Mouse (Mus musculus) macrophage (primary cell): ENCODE results near the gene Thyn1. TPM values are rescaled to one million over a fixed set of nuclear protein-coding genes. Genes with fewer than 3 reads are reported as not detected.
A peak's percentile ranks its signal among the peaks of the same experiment; 100 is the strongest.

Source experiments
- H3K27ac ChIP-seq: fragments of 350-480 bp; formaldehyde crosslinking; 2 replicates; pipeline ENCODE4 v1.9.0; 2021
- H3K36me3 ChIP-seq: fragments of 350-480 bp; formaldehyde crosslinking; 2 replicates; pipeline ENCODE4 v1.9.0; 2021; ENCODE audit errors: inconsistent target
- H3K4me3 ChIP-seq: fragments of 350-480 bp; formaldehyde crosslinking; 2 replicates; pipeline ENCODE4 v1.9.0; 2021; ENCODE audit errors: inconsistent target
- H3K79me2 ChIP-seq: fragments of 350-480 bp; formaldehyde crosslinking; 2 replicates; pipeline ENCODE4 v1.9.0; 2021; ENCODE audit errors: inconsistent target
- WGBS: methylation state at CpG from one replicate; pipeline ENCODE4 v1.1.7; 2026; ENCODE audit warnings: inconsistent platforms; ENCODE audit not compliant: missing documents; 5-methylcytosine and 5-hydroxymethylcytosine counted together
- polyA plus RNA-seq: library from polyadenylated mRNA; stranded (reverse); fragments of 250-400 nt; gene quantifications from 3 replicates; pipeline ENCODE4 v1.2.4, GENCODE M21; 2018; ENCODE audit warnings: inconsistent platforms
- total RNA-seq, 78 experiments: library from RNA; depleted of rRNA; stranded (reverse); fragments of 250-400 nt; gene quantifications; 1 replicate in 9 of 78; 2 replicates in 24 of 78; 3 replicates in 43 of 78; 4 replicates in 2 of 78; pipeline ENCODE4 v1.2.4; 2018; ENCODE audit warnings: inconsistent platforms in 56 of 78

The Thyn1 gene
- 10 to 100 TPM in 24 of 26 experiments, 1 to 10 TPM in 2; 6.0 to 83.3 (median 37.8) TPM for total RNA-seq (2018; cell fraction: chromatin; rRNA removed)
- 10 to 100 TPM; 31.7 to 59.1 (median 44.9) TPM for total RNA-seq (2018; cell fraction: cytosol; rRNA removed)
- 10 to 100 TPM in 25 of 26 experiments, 1 to 10 TPM in 1; 7.8 to 54.1 (median 24.1) TPM for total RNA-seq (2018; cell fraction: nucleus; rRNA removed)
- 45.0 to 95.8 TPM (median 60.2 TPM) in 3 replicates for polyA plus RNA-seq

GRCm38 (mm10) chr9:26999461-27000395, at the start of gene Thyn1, which contains the start of gene Acad8:
Gene Thyn1, plus strand, starts transcription at chr9:26999710.
Gene Acad8, minus strand, starts transcription at chr9:26999566.
- peak within 1 kb of the TSS; percentile 71 for H3K27ac ChIP-seq
- WGBS = under 1% methylated on average over 34 of the region's 35 CpGs
- H3K4me3 ChIP-seq = peak within 1 kb of the TSS; percentile 87
- peaks cover 46% of the 10 kb centered on the region for H3K79me2 ChIP-seq
- H3K36me3 ChIP-seq = peaks cover 13% of the 10 kb centered on the region; the same call in 1 of the 2 replicates

- Histone ChIP-seq H3K27ac (no peak overlapping the region), H3K79me2 (no peaks in the 10 kb centered on the region), H3K36me3 (peaks cover 49% of the 10 kb centered on the region; the same call in 1 of the 2 replicates), H3K4me3 (no peak overlapping the region)
- WGBS = 97% methylated on average over 9 of the region's 9 CpGs
Measured at GRCm38 (mm10) chr9:26977754-26978153, 21.8 kb upstream of the Thyn1 start.

- H3K36me3 ChIP-seq = peaks cover 55% of the 10 kb centered on the region; the same call in 1 of the 2 replicates
- WGBS = 100% methylated on average over 3 of the region's 3 CpGs
Measured at GRCm38 (mm10) chr9:26978776-26979175, 20.7 kb upstream of the Thyn1 start.

GRCm38 (mm10) chr9:26985090-26985613, 14.4 kb upstream of the Thyn1 start:
- Histone ChIP-seq H3K36me3 (peaks cover 23% of the 10 kb centered on the region), H3K27ac (peak overlapping the region; percentile 24), H3K4me3 (no peak overlapping the region), H3K79me2 (no peaks in the 10 kb centered on the region)
- 90% methylated on average over 2 of the region's 2 CpGs for WGBS

More at GRCm38 (mm10) chr9:26978776-26979175, 20.7 kb upstream of the Thyn1 start:
- Histone ChIP-seq H3K79me2 (no peaks in the 10 kb centered on the region), H3K27ac (no peak overlapping the region), H3K4me3 (no peak overlapping the region)

- Histone ChIP-seq H3K27ac (peak overlapping the region; percentile 24; the same call in 1 of the 2 replicates), H3K36me3 (peaks cover 21% of the 10 kb centered on the region), H3K79me2 (no peaks in the 10 kb centered on the region), H3K4me3 (no peak overlapping the region)
- WGBS = 92% methylated on average over 6 of the region's 6 CpGs
Measured at GRCm38 (mm10) chr9:26985668-26986277, 13.7 kb upstream of the Thyn1 start.

GRCm38 (mm10) chr9:26990181-26990580, 9.3 kb upstream of the Thyn1 start:
- H3K27ac ChIP-seq = no peak overlapping the region
- peaks cover 16% of the 10 kb centered on the region; the same call in 1 of the 2 replicates for H3K79me2 ChIP-seq
- whole genome bisulfite sequencing = 89% methylated on average over 4 of the region's 4 CpGs
- no peak overlapping the region for H3K4me3 ChIP-seq
- peaks cover 24% of the 10 kb centered on the region for H3K36me3 ChIP-seq

- H3K79me2 ChIP-seq = peaks cover 40% of the 10 kb centered on the region
- H3K27ac ChIP-seq = no peak overlapping the region
- peaks cover 24% of the 10 kb centered on the region for H3K36me3 ChIP-seq
- H3K4me3 ChIP-seq = no peak overlapping the region
- WGBS = 96% methylated on average over 10 of the region's 10 CpGs
Measured at GRCm38 (mm10) chr9:26993118-26993517, 6.4 kb upstream of the Thyn1 start.

GRCm38 (mm10) chr9:26993900-26994299, 5.6 kb upstream of the Thyn1 start:
- Histone ChIP-seq H3K27ac (no peak overlapping the region), H3K4me3 (no peak overlapping the region), H3K79me2 (peaks cover 48% of the 10 kb centered on the region), H3K36me3 (peaks cover 24% of the 10 kb centered on the region)
- 97% methylated on average over 3 of the region's 3 CpGs for WGBS

- H3K27ac ChIP-seq = no peak overlapping the region
- peaks cover under 1% of the 10 kb centered on the region; the same call in 1 of the 2 replicates for H3K36me3 ChIP-seq
- H3K79me2 ChIP-seq = peaks cover 57% of the 10 kb centered on the region
- WGBS = 47% methylated on average over 3 of the region's 3 CpGs
- H3K4me3 ChIP-seq = no peak overlapping the region
Measured at GRCm38 (mm10) chr9:26997062-26997461, 2.4 kb upstream of the Thyn1 start.

GRCm38 (mm10) chr9:26997501-26997900, 2.0 kb upstream of the Thyn1 start:
- Histone ChIP-seq H3K27ac (no peak overlapping the region), H3K79me2 (peaks cover 57% of the 10 kb centered on the region), H3K4me3 (no peak overlapping the region), H3K36me3 (no peaks in the 10 kb centered on the region)
- WGBS = 96% methylated on average over 2 of the region's 2 CpGs

GRCm38 (mm10) chr9:26998669-26999460, 645 bp upstream of the Thyn1 start:
- Histone ChIP-seq H3K36me3 (peaks cover 5% of the 10 kb centered on the region; the same call in 1 of the 2 replicates), H3K27ac (peak overlapping the region; percentile 71), H3K4me3 (peak overlapping the region; percentile 87), H3K79me2 (peaks cover 54% of the 10 kb centered on the region)
- WGBS = 1% methylated on average over 29 of the region's 29 CpGs

- Histone ChIP-seq H3K79me2 (no peaks in the 10 kb centered on the region), H3K36me3 (peaks cover 65% of the 10 kb centered on the region), H3K4me3 (no peak overlapping the region), H3K27ac (no peak overlapping the region)
- 92% methylated on average over 3 of the region's 3 CpGs for WGBS
Measured at GRCm38 (mm10) chr9:27005231-27005630, 5.7 kb downstream of the Thyn1 start.

GRCm38 (mm10) chr9:27005933-27006332, 6.4 kb downstream of the Thyn1 start:
- no peak overlapping the region for H3K4me3 ChIP-seq
- no CpG with 5 or more reads among the region's 1 CpGs for WGBS
- H3K36me3 ChIP-seq = peaks cover 72% of the 10 kb centered on the region
- no peaks in the 10 kb centered on the region for H3K79me2 ChIP-seq
- H3K27ac ChIP-seq = no peak overlapping the region
